Mouse (Mus musculus): ENCODE results near the gene Tbxa2r.

DNA sequence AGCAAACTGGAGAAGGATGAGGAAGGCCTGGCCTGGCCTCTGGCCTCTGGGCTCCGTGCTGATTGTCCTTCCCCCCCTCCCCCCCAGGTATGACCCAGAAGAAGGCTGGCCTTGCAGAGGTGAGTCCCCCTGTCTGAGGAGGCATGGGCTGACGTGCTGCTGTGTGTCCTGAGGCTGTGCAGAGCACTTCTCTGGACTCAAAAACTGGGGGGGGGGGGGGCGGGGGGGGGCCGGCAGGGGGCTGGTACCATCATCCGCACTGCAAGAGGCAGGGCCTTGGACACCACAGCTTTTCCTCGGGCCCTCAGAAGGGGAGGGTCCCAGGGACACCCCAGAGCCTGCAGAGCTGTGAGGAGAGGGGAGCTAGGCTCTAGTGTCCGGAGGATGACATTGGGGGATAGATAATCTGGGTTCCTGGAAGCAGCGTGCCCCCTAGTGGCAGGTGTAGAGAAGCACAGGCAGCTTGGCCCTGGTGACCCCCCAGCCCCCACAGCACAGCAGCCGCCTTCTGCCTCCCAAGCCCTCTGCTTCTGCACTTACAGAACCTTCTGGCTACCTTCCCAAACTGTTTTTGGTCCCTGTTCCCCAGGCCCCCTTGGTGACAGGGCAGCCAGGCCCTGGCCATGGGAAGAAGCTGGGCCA lies 23.8 kb upstream of the Tbxa2r start:
- peak; percentile 97 for TF ChIP-seq CTCF (IDR thresholded peaks at IDR 0.05; ENCODE audit: low read depth, low read length)
- TF ChIP-seq POLR2A (IDR thresholded peaks at IDR 0.05; ENCODE audit: extremely low read depth, insufficient read depth, low read length): no peak
